Mouse (Mus musculus) forebrain, postnatal 0 days (tissue): ENCODE data around the gene Fam241a. TPM values are rescaled to one million over a fixed set of nuclear protein-coding genes. Genes with fewer than 3 reads are reported as not detected.

Experiments used
- ATAC-seq: fragments of 200-750 bp; cut with Nextera tagmentation; 2 replicates; pipeline ENCODE4 v1.8.0; 2017; ENCODE audit warnings: mild to moderate bottlenecking, moderate library complexity
- DNase-seq: peaks from one replicate; pipeline ENCODE4 v3.0.0-alpha.2; 2015
- H3K27ac ChIP-seq: fragments of 300-500 bp; sonication (generic); 2 replicates; pipeline ENCODE4 v1.5.1; 2014; ENCODE audit warnings: low read depth, mild to moderate bottlenecking, antibody characterized with exemption, low read length, moderate library complexity, mixed read lengths
- H3K27me3 ChIP-seq: fragments of 300-500 bp; sonication (generic); 2 replicates; pipeline ENCODE4 v1.6.1; 2014; ENCODE audit warnings: mild to moderate bottlenecking, low read length, mixed read lengths; ENCODE audit not compliant: insufficient read depth
- H3K36me3 ChIP-seq: fragments of 300-500 bp; sonication (generic); 2 replicates; pipeline ENCODE4 v1.6.1; 2014; ENCODE audit warnings: mild to moderate bottlenecking, moderate library complexity; ENCODE audit not compliant: insufficient read depth
- H3K4me1 ChIP-seq: fragments of 300-500 bp; sonication (generic); 2 replicates; pipeline ENCODE4 v1.6.1; 2014; ENCODE audit warnings: antibody characterized with exemption; ENCODE audit not compliant: insufficient read depth
- H3K4me2 ChIP-seq: fragments of 300-500 bp; sonication (generic); 2 replicates; pipeline ENCODE4 v1.6.1; 2014; ENCODE audit warnings: low read depth, mild to moderate bottlenecking, moderate library complexity
- H3K4me3 ChIP-seq: fragments of 300-500 bp; sonication (generic); 2 replicates; pipeline ENCODE4 v1.5.1; 2014; ENCODE audit warnings: low read depth, low read length, mixed read lengths
- H3K9ac ChIP-seq: fragments of 300-500 bp; sonication (generic); 2 replicates; pipeline ENCODE4 v1.6.1; 2014; ENCODE audit warnings: mild to moderate bottlenecking
- H3K9me3 ChIP-seq: fragments of 300-500 bp; sonication (generic); 2 replicates; pipeline ENCODE4 v1.6.1; 2016; ENCODE audit warnings: low read length
- CTCF ChIP-seq: sonication (generic); IDR thresholded peaks from 2 replicates; pipeline ENCODE4 v1.5.1; 2016; ENCODE audit warnings: antibody characterized with exemption, control low read depth, low read depth
- WGBS: fragments of 180-500 bp; shearing (Covaris S2); extraction: QIAGEN DNeasy Blood & Tissue Kit; methylation state at CpG from one replicate; pipeline ENCODE4 v1.1.7; 2014; 5-methylcytosine and 5-hydroxymethylcytosine counted together
- polyA plus RNA-seq: library from polyadenylated mRNA; unstranded; fragments of >200 nt; fragmentation: Nextera tagmentation; extraction: Ambion mirVana; gene quantifications from 2 replicates; pipeline ENCODE4 v1.2.1, GENCODE M21; 2015
- total RNA-seq: library from RNA; depleted of rRNA; stranded (reverse); fragments of >200 nt; gene quantifications from 2 replicates; pipeline ENCODE4 v1.2.3, GENCODE M21; 2014; rRNA removed

Gene Fam241a
- total RNA-seq (7.4 and 15.5 TPM in 2 replicates), polyA plus RNA-seq (12.4 and 13.7 TPM in 2 replicates)

- ATAC-seq (peak; percentile 95), DNase-seq (peak; percentile 77)
- Histone ChIP-seq H3K9ac (peak within 1 kb of the TSS; percentile 66), H3K27me3 (no peaks in the 10 kb centered on the region), H3K4me3 (peak within 1 kb of the TSS; percentile 84), H3K4me1 (no peaks in the 10 kb centered on the region), H3K36me3 (no peaks in the 10 kb centered on the region), H3K27ac (0 out of 2 replicates have a peak within 1 kb of the TSS, but pooled peaks have one; percentile 40), H3K4me2 (peak within 1 kb of the TSS; percentile 73), H3K9me3 (no peaks in the 10 kb centered on the region)
- no peak for TF ChIP-seq CTCF
- WGBS = 1% methylated on average over 92 of the region's 94 CpGs
Measured at GRCm38 (mm10) chr3:127895792-127896541, at the start of gene Fam241a. Fam241a (minus strand) TSS chr3:127896324.

GRCm38 (mm10) chr3:127932453-127932852 is 36.3 kb upstream of the Fam241a start:
- 94% methylated on average over 11 of the region's 11 CpGs for WGBS
- Histone ChIP-seq H3K9me3 (no peaks in the 10 kb centered on the region), H3K4me2 (no peak overlapping the region), H3K27me3 (no peaks in the 10 kb centered on the region), H3K36me3 (no peaks in the 10 kb centered on the region), H3K4me1 (no peaks in the 10 kb centered on the region), H3K27ac (no peak overlapping the region), H3K4me3 (no peak overlapping the region), H3K9ac (no peak overlapping the region)
- DNase-seq = no peak
- no peak for ATAC-seq
- no peak for TF ChIP-seq CTCF

GRCm38 (mm10) chr3:127930326-127931012 is 34.3 kb upstream of the Fam241a start:
- no peak for DNase-seq
- Histone ChIP-seq H3K27ac (no peak overlapping the region), H3K9me3 (no peaks in the 10 kb centered on the region), H3K4me1 (no peaks in the 10 kb centered on the region), H3K27me3 (no peaks in the 10 kb centered on the region), H3K36me3 (no peaks in the 10 kb centered on the region), H3K9ac (no peak overlapping the region), H3K4me3 (no peak overlapping the region), H3K4me2 (no peak overlapping the region)
- 89% methylated on average over 9 of the region's 9 CpGs for WGBS
- no peak for ATAC-seq
- no peak for TF ChIP-seq CTCF

- Histone ChIP-seq H3K4me1 (no peaks in the 10 kb centered on the region), H3K36me3 (no peaks in the 10 kb centered on the region), H3K4me3 (no peak overlapping the region), H3K9me3 (no peaks in the 10 kb centered on the region), H3K4me2 (no peak overlapping the region), H3K27ac (no peak overlapping the region), H3K27me3 (no peaks in the 10 kb centered on the region), H3K9ac (no peak overlapping the region)
- 77% methylated on average over 9 of the region's 9 CpGs for WGBS
- ATAC-seq (no peak), DNase-seq (no peak)
- TF ChIP-seq CTCF = no peak
Measured at GRCm38 (mm10) chr3:127929921-127930320, 33.8 kb upstream of the Fam241a start.

GRCm38 (mm10) chr3:127926635-127927183 is 30.6 kb upstream of the Fam241a start:
- Histone ChIP-seq H3K27me3 (no peaks in the 10 kb centered on the region), H3K9ac (no peak overlapping the region), H3K4me3 (no peak overlapping the region), H3K27ac (no peak overlapping the region), H3K9me3 (no peaks in the 10 kb centered on the region), H3K36me3 (no peaks in the 10 kb centered on the region), H3K4me1 (no peaks in the 10 kb centered on the region), H3K4me2 (no peak overlapping the region)
- ATAC-seq = no peak
- no peak for DNase-seq
- TF ChIP-seq CTCF = no peak
- WGBS = 71% methylated on average over 9 of the region's 9 CpGs

- no peak for ATAC-seq
- no peak overlapping the region for H3K9ac ChIP-seq
- 83% methylated on average over 2 of the region's 2 CpGs for WGBS
Measured at GRCm38 (mm10) chr3:127924464-127924863, 28.3 kb upstream of the Fam241a start.

GRCm38 (mm10) chr3:127923183-127923582 is 27.1 kb upstream of the Fam241a start:
- DNase-seq (no peak), ATAC-seq (no peak)
- Histone ChIP-seq H3K4me1 (no peaks in the 10 kb centered on the region), H3K4me3 (no peak overlapping the region), H3K36me3 (no peaks in the 10 kb centered on the region), H3K4me2 (no peak overlapping the region), H3K27ac (no peak overlapping the region), H3K9ac (no peak overlapping the region), H3K27me3 (no peaks in the 10 kb centered on the region), H3K9me3 (no peaks in the 10 kb centered on the region)
- no peak for TF ChIP-seq CTCF
- WGBS = 82% methylated on average over 2 of the region's 2 CpGs

More at GRCm38 (mm10) chr3:127924464-127924863, 28.3 kb upstream of the Fam241a start:
- H3K9me3 ChIP-seq = no peaks in the 10 kb centered on the region
- H3K4me1 ChIP-seq = no peaks in the 10 kb centered on the region
- H3K4me3 ChIP-seq = no peak overlapping the region
- H3K27ac ChIP-seq = no peak overlapping the region
- DNase-seq = no peak
- no peaks in the 10 kb centered on the region for H3K27me3 ChIP-seq
- no peak for TF ChIP-seq CTCF
- H3K36me3 ChIP-seq = no peaks in the 10 kb centered on the region
- no peak overlapping the region for H3K4me2 ChIP-seq
